Mouse (Mus musculus) lung, embryonic 14.5 days (tissue): ENCODE results near the gene Plxna1. TPM values are rescaled to one million over a fixed set of nuclear protein-coding genes. Genes with fewer than 3 reads are reported as not detected.

Experiments used
- ATAC-seq: fragments of 200-750 bp; cut with Nextera tagmentation; 2 replicates; pipeline ENCODE4 v1.8.0; 2017; ENCODE audit warnings: mild to moderate bottlenecking, moderate TSS enrichment, moderate library complexity; ENCODE audit not compliant: insufficient read depth
- DNase-seq: peaks from one replicate; pipeline ENCODE4 v3.0.0-alpha.2; 2015
- H3K27ac ChIP-seq: fragments of 300-500 bp; sonication (generic); 2 replicates; pipeline ENCODE4 v1.5.1; 2014; ENCODE audit warnings: low read depth, mild to moderate bottlenecking, moderate library complexity
- H3K27me3 ChIP-seq: fragments of 300-500 bp; sonication (generic); 2 replicates; pipeline ENCODE4 v1.6.1; 2014; ENCODE audit warnings: low read length, control low read depth; ENCODE audit not compliant: insufficient read depth
- H3K36me3 ChIP-seq: fragments of 300-500 bp; sonication (generic); 2 replicates; pipeline ENCODE4 v1.6.1; 2014; ENCODE audit warnings: control low read depth; ENCODE audit not compliant: insufficient read depth
- H3K4me1 ChIP-seq: fragments of 300-500 bp; sonication (generic); 2 replicates; pipeline ENCODE4 v1.6.1; 2014; ENCODE audit warnings: antibody characterized with exemption, control low read depth; ENCODE audit not compliant: insufficient read depth
- H3K4me2 ChIP-seq: fragments of 300-500 bp; sonication (generic); 2 replicates; pipeline ENCODE4 v1.6.1; 2014; ENCODE audit warnings: mild to moderate bottlenecking
- H3K4me3 ChIP-seq: fragments of 300-500 bp; sonication (generic); 2 replicates; pipeline ENCODE4 v1.5.1; 2014; ENCODE audit warnings: low read depth, low read length
- H3K9ac ChIP-seq: fragments of 300-500 bp; sonication (generic); 2 replicates; pipeline ENCODE4 v1.6.1; 2014
- H3K9me3 ChIP-seq: fragments of 300-500 bp; sonication (generic); 2 replicates; pipeline ENCODE4 v1.6.1; 2016; ENCODE audit warnings: low read depth, low read length, control low read depth
- CTCF ChIP-seq: IDR thresholded peaks from 2 replicates; pipeline ENCODE4 v1.5.1; 2016; ENCODE audit warnings: antibody characterized with exemption, low read depth
- WGBS: fragments of 180-500 bp; shearing (Covaris S2); extraction: QIAGEN DNeasy Blood & Tissue Kit; methylation state at CpG from one replicate; pipeline ENCODE4 v1.1.7; 2014; 5-methylcytosine and 5-hydroxymethylcytosine counted together
- polyA plus RNA-seq: library from polyadenylated mRNA; unstranded; fragments of >200 nt; fragmentation: Nextera tagmentation; extraction: Ambion mirVana; gene quantifications from 2 replicates; pipeline ENCODE4 v1.2.1, GENCODE M21; 2014

Plxna1 gene
- polyA plus RNA-seq, 1 experiment from 2014 or later, result 32.2 TPM

- no peak overlapping the region for H3K4me3 ChIP-seq
- TF ChIP-seq CTCF, result no peak
- no peaks in the 10 kb centered on the region for H3K27me3 ChIP-seq
- H3K36me3 ChIP-seq, result no peaks in the 10 kb centered on the region
- H3K27ac ChIP-seq, result no peak overlapping the region
- 4% methylated on average over 1 of the region's 1 CpGs for WGBS
- H3K4me2 ChIP-seq, result no peak overlapping the region
- no peaks in the 10 kb centered on the region for H3K4me1 ChIP-seq
- H3K9ac ChIP-seq, result no peak overlapping the region
- H3K9me3 ChIP-seq, result no peaks in the 10 kb centered on the region
- ATAC-seq (no peak), DNase-seq (no peak)
Measured at GRCm38 (mm10) chr6:89294621-89295020, 67.8 kb downstream of the Plxna1 start.

GRCm38 (mm10) chr6:89291494-89291893 is 70.9 kb downstream of the Plxna1 start:
- no peak overlapping the region for H3K9ac ChIP-seq
- ATAC-seq, result no peak
- 43% methylated on average over 7 of the region's 7 CpGs for WGBS

GRCm38 (mm10) chr6:89288156-89288555 is 74.3 kb downstream of the Plxna1 start:
- WGBS, result 20% methylated on average over 6 of the region's 6 CpGs
- TF ChIP-seq CTCF, result no peak
- no peak for ATAC-seq
- H3K36me3 ChIP-seq, result no peaks in the 10 kb centered on the region
- no peak overlapping the region for H3K4me2 ChIP-seq
- no peak overlapping the region for H3K4me3 ChIP-seq
- H3K4me1 ChIP-seq, result peaks cover 4% of the 10 kb centered on the region; the same call in 1 of the 2 replicates
- DNase-seq, result no peak
- no peaks in the 10 kb centered on the region for H3K27me3 ChIP-seq
- no peak overlapping the region for H3K27ac ChIP-seq
- H3K9ac ChIP-seq, result no peak overlapping the region
- no peaks in the 10 kb centered on the region for H3K9me3 ChIP-seq

More at GRCm38 (mm10) chr6:89291494-89291893, 70.9 kb downstream of the Plxna1 start:
- H3K27ac ChIP-seq, result no peak overlapping the region
- no peak for TF ChIP-seq CTCF
- H3K27me3 ChIP-seq, result no peaks in the 10 kb centered on the region
- H3K9me3 ChIP-seq, result no peaks in the 10 kb centered on the region
- no peak for DNase-seq
- H3K4me3 ChIP-seq, result no peak overlapping the region
- no peak overlapping the region for H3K4me2 ChIP-seq
- H3K4me1 ChIP-seq, result peaks cover 2% of the 10 kb centered on the region; the same call in 1 of the 2 replicates
- no peaks in the 10 kb centered on the region for H3K36me3 ChIP-seq

- Histone ChIP-seq H3K9me3 (no peaks in the 10 kb centered on the region), H3K4me1 (peaks cover 5% of the 10 kb centered on the region; the same call in 1 of the 2 replicates), H3K27ac (peak overlapping the region; percentile 10; the same call in 1 of the 2 replicates), H3K4me3 (no peak overlapping the region), H3K4me2 (no peak overlapping the region), H3K36me3 (no peaks in the 10 kb centered on the region), H3K9ac (no peak overlapping the region), H3K27me3 (no peaks in the 10 kb centered on the region)
- TF ChIP-seq CTCF, result no peak
- WGBS, result 29% methylated on average over 6 of the region's 6 CpGs
- DNase-seq (peak; percentile 85), ATAC-seq (peak; percentile 75; the same call in 1 of the 2 replicates)
Measured at GRCm38 (mm10) chr6:89286700-89287428, 75.6 kb downstream of the Plxna1 start.

- TF ChIP-seq CTCF, result no peak
- DNase-seq, result no peak
- Histone ChIP-seq H3K36me3 (no peaks in the 10 kb centered on the region), H3K9ac (no peak overlapping the region), H3K4me2 (no peak overlapping the region), H3K9me3 (no peaks in the 10 kb centered on the region), H3K27me3 (no peaks in the 10 kb centered on the region), H3K4me1 (peaks cover 9% of the 10 kb centered on the region; the same call in 1 of the 2 replicates), H3K4me3 (no peak overlapping the region), H3K27ac (peak overlapping the region; percentile 10; the same call in 1 of the 2 replicates)
- no peak for ATAC-seq
- WGBS, result 57% methylated on average over 3 of the region's 3 CpGs
Measured at GRCm38 (mm10) chr6:89286286-89286655, 76.1 kb downstream of the Plxna1 start.

- WGBS, result 43% methylated on average over 9 of the region's 9 CpGs
Measured at GRCm38 (mm10) chr6:89285561-89286285, 76.7 kb downstream of the Plxna1 start.

GRCm38 (mm10) chr6:89285116-89285515 is 77.3 kb downstream of the Plxna1 start:
- no peak overlapping the region for H3K27ac ChIP-seq
- no peaks in the 10 kb centered on the region for H3K36me3 ChIP-seq
- H3K4me1 ChIP-seq, result peaks cover 14% of the 10 kb centered on the region; the same call in 1 of the 2 replicates
- no peaks in the 10 kb centered on the region for H3K9me3 ChIP-seq
- DNase-seq (no peak), ATAC-seq (no peak)
- H3K9ac ChIP-seq, result no peak overlapping the region
- no peak overlapping the region for H3K4me2 ChIP-seq
- TF ChIP-seq CTCF, result no peak
- no peak overlapping the region for H3K4me3 ChIP-seq
- H3K27me3 ChIP-seq, result no peaks in the 10 kb centered on the region

More at GRCm38 (mm10) chr6:89285561-89286285, 76.7 kb downstream of the Plxna1 start:
- DNase-seq, result no peak
- Histone ChIP-seq H3K9ac (no peak overlapping the region), H3K9me3 (no peaks in the 10 kb centered on the region), H3K36me3 (no peaks in the 10 kb centered on the region), H3K4me2 (no peak overlapping the region), H3K27ac (no peak overlapping the region), H3K27me3 (no peaks in the 10 kb centered on the region), H3K4me1 (peaks cover 11% of the 10 kb centered on the region; the same call in 1 of the 2 replicates), H3K4me3 (no peak overlapping the region)
- no peak for ATAC-seq
- TF ChIP-seq CTCF, result no peak
